Mouse (Mus musculus) kidney, postnatal 0 days (tissue): ENCODE data around the gene Sap30. TPM values are rescaled to one million over a fixed set of nuclear protein-coding genes. Genes with fewer than 3 reads are reported as not detected.
A peak's percentile ranks its signal among the peaks of the same experiment; 100 is the strongest.

ENCODE experiments used
- ATAC-seq: fragments of 200-750 bp; cut with Nextera tagmentation; replicated peaks from 2 replicates; pipeline ENCODE4 v1.8.0; 2017; ENCODE audit warnings: low read depth, moderate number of reproducible peaks, moderate TSS enrichment, moderate library complexity; ENCODE audit not compliant: low FRiP score
- DNase-seq: peaks from one replicate; pipeline ENCODE4 v3.0.0-alpha.2; 2016; ENCODE audit warnings: low spot score
- H3K27ac ChIP-seq: fragments of 300-500 bp; sonication (generic); 2 replicates; pipeline ENCODE4 v1.5.1; 2014; ENCODE audit warnings: mild to moderate bottlenecking
- H3K27me3 ChIP-seq: fragments of 300-500 bp; sonication (generic); 2 replicates; pipeline ENCODE4 v1.6.1; 2014; ENCODE audit warnings: low read length, mixed read lengths; ENCODE audit not compliant: insufficient read depth
- H3K36me3 ChIP-seq: fragments of 300-500 bp; sonication (generic); 2 replicates; pipeline ENCODE4 v1.6.1; 2014; ENCODE audit warnings: low read length, mixed read lengths; ENCODE audit not compliant: insufficient read depth
- H3K4me1 ChIP-seq: fragments of 300-500 bp; sonication (generic); replicated peaks from 2 replicates; pipeline ENCODE4 v1.6.1; 2014; ENCODE audit warnings: antibody characterized with exemption, low read length, mixed read lengths; ENCODE audit not compliant: insufficient read depth
- H3K4me2 ChIP-seq: fragments of 300-500 bp; sonication (generic); 2 replicates; pipeline ENCODE4 v1.6.1; 2014; ENCODE audit warnings: mild to moderate bottlenecking, low read length, moderate library complexity, mixed read lengths
- H3K4me3 ChIP-seq: fragments of 300-500 bp; sonication (generic); replicated peaks from 2 replicates; pipeline ENCODE4 v1.5.1; 2014; ENCODE audit warnings: low read depth, low read length
- H3K9ac ChIP-seq: fragments of 300-500 bp; sonication (generic); 2 replicates; pipeline ENCODE4 v1.6.1; 2014; ENCODE audit warnings: low read depth, low read length
- H3K9me3 ChIP-seq: fragments of 300-500 bp; sonication (generic); replicated peaks from 2 replicates; pipeline ENCODE4 v1.6.1; 2016; ENCODE audit warnings: low read length, inconsistent platforms, mixed read lengths
- CTCF ChIP-seq: IDR thresholded peaks from 2 replicates; pipeline ENCODE4 v1.5.1; 2016; ENCODE audit warnings: antibody characterized with exemption, low read depth, mild to moderate bottlenecking, moderate library complexity
- WGBS: fragments of 180-500 bp; shearing (Covaris S2); extraction: QIAGEN DNeasy Blood & Tissue Kit; methylation state at CpG from one replicate; pipeline ENCODE4 v1.1.7; 2014; 5-methylcytosine and 5-hydroxymethylcytosine counted together
- polyA plus RNA-seq: library from polyadenylated mRNA; unstranded; fragments of >200 nt; fragmentation: Nextera tagmentation; extraction: Ambion mirVana; gene quantifications from 2 replicates; pipeline ENCODE4 v1.2.1, GENCODE M21; 2015

Sap30 gene
- polyA plus RNA-seq: 25.8 and 35.4 TPM in 2 replicates

DNA sequence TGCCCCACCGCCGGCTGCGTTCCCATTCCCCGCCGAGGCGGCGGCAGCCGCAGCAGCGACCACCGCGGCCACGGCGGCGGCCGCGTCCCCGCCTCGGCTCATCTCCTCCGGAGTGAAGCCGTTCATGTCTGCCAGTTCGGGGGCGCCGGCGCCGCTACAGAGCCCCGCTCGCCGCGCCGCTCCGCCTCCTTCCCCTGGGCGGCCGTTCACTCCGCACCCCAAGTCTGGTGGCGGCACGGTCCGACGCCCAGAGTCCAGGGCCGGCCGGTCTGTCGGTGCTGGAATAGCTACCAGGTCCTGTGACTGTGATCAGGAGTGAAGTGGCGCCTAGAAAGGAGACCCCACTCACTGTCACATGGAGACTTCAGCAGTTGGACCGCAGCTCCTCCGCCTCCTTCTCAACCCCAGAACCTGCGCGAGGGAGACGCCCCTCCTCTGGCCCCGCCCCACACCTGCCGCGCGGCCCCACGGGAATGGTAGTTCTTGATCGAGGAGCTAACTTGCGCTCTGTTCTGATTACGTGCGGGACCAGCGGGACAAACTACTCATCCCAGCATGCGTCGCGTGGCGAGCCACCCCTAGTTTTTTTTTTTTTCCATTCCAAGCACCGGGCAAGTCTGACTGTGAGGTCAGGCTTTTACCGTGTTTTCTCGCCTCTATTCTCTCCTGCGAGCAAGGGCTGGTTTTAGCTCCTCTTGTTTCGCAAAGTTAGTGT is at the start of gene Sap30:
TSS of gene Sap30 (minus strand) at position 420 of the 715 bp plus-strand sequence.
- WGBS: under 1% methylated on average over 65 of the region's 66 CpGs
- no peaks in the 10 kb centered on the region for H3K27me3 ChIP-seq
- H3K9ac ChIP-seq: peak within 1 kb of the TSS; percentile 76
- peak; percentile 98 for ATAC-seq
- H3K36me3 ChIP-seq: no peaks in the 10 kb centered on the region
- peak; percentile 98 for DNase-seq
- peak within 1 kb of the TSS; percentile 85 for H3K4me2 ChIP-seq
- H3K4me3 ChIP-seq: peak within 1 kb of the TSS; percentile 96
- no peaks in the 10 kb centered on the region for H3K9me3 ChIP-seq
- 0 out of 2 replicates have a peak, but pooled peaks cover 7% of the 10 kb centered on the region for H3K4me1 ChIP-seq
- TF ChIP-seq CTCF: no peak
- H3K27ac ChIP-seq: peak within 1 kb of the TSS; percentile 81

GRCm38 (mm10) chr8:57536167-57536566 is 48.5 kb upstream of the Sap30 start:
- Histone ChIP-seq H3K27me3 (no peaks in the 10 kb centered on the region), H3K27ac (no peak overlapping the region), H3K4me2 (no peak overlapping the region), H3K4me1 (no peaks in the 10 kb centered on the region), H3K9ac (no peak overlapping the region), H3K4me3 (no peak overlapping the region), H3K36me3 (0 out of 2 replicates have a peak, but pooled peaks cover 7% of the 10 kb centered on the region), H3K9me3 (no peaks in the 10 kb centered on the region)
- TF ChIP-seq CTCF: no peak
- DNase-seq (no peak), ATAC-seq (no peak)
- WGBS: 93% methylated on average over 6 of the region's 6 CpGs

DNA sequence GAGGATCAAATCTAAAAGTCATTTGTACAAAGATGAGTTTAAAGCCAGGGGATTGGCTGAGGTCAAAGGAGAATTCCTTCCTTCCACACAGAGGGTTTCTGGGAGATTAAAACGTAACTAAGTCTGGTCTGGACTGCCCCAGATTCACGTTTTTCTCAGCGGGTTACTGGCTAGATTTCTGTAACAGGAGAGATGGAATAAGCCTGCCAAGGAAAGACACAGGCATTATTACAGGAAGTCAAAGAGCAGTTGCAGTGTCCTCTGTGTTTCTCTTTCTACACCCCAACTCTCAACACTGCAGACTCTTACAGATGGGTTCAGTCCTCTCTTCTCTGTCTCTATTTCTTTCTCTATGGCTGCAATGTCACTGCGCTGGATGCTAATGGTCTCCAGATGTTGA is 46.8 kb upstream of the Sap30 start:
- H3K9me3 ChIP-seq: no peaks in the 10 kb centered on the region
- H3K27me3 ChIP-seq: no peaks in the 10 kb centered on the region
- H3K4me3 ChIP-seq: no peak overlapping the region
- 71% methylated on average over 4 of the region's 4 CpGs for WGBS
- no peaks in the 10 kb centered on the region for H3K4me1 ChIP-seq
- DNase-seq (no peak), ATAC-seq (no peak)
- no peak for TF ChIP-seq CTCF
- no peak overlapping the region for H3K4me2 ChIP-seq
- no peak overlapping the region for H3K27ac ChIP-seq
- no peak overlapping the region for H3K9ac ChIP-seq
- 0 out of 2 replicates have a peak, but pooled peaks cover 7% of the 10 kb centered on the region for H3K36me3 ChIP-seq

- no peak for DNase-seq
These were observed 45.4 kb upstream of the Sap30 start for GRCm38 (mm10) chr8:57533106-57533505.

DNA sequence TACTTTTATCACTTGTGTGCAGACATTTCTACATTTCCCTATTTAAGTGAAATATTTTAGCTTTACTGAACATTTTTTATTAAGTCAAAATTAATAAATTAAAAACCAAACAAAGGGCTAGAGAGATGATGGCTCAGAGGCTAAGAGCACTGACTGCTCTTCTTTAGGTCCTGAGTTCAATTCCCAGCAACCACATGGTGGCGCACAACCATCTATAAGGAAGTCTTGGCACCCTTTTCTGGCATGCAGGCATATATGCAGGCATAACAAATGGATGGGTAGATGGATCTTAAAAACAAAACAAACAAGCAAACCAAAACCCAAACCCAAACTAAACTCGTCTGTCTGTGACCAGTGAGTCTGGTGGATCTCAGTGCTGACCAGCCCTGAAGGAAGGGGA is 44.6 kb upstream of the Sap30 start:
- H3K27me3 ChIP-seq: no peaks in the 10 kb centered on the region
- no peak overlapping the region for H3K4me3 ChIP-seq
- peak; percentile 60 for TF ChIP-seq CTCF
- H3K9ac ChIP-seq: no peak overlapping the region
- 69% methylated on average over 2 of the region's 2 CpGs for WGBS
- H3K4me2 ChIP-seq: no peak overlapping the region
- no peak overlapping the region for H3K27ac ChIP-seq
- no peak for ATAC-seq
- H3K4me1 ChIP-seq: no peaks in the 10 kb centered on the region
- H3K9me3 ChIP-seq: no peaks in the 10 kb centered on the region
- 0 out of 2 replicates have a peak, but pooled peaks cover 7% of the 10 kb centered on the region for H3K36me3 ChIP-seq
- DNase-seq: no peak

More at GRCm38 (mm10) chr8:57533106-57533505, 45.4 kb upstream of the Sap30 start:
- H3K27ac ChIP-seq: no peak overlapping the region
- H3K4me1 ChIP-seq: no peaks in the 10 kb centered on the region
- H3K9ac ChIP-seq: no peak overlapping the region
- no peaks in the 10 kb centered on the region for H3K27me3 ChIP-seq
- no peak for TF ChIP-seq CTCF
- no peaks in the 10 kb centered on the region for H3K9me3 ChIP-seq
- 0 out of 2 replicates have a peak, but pooled peaks cover 7% of the 10 kb centered on the region for H3K36me3 ChIP-seq
- WGBS: 95% methylated on average over 4 of the region's 4 CpGs
- no peak overlapping the region for H3K4me2 ChIP-seq
- ATAC-seq: no peak
- H3K4me3 ChIP-seq: no peak overlapping the region

DNA sequence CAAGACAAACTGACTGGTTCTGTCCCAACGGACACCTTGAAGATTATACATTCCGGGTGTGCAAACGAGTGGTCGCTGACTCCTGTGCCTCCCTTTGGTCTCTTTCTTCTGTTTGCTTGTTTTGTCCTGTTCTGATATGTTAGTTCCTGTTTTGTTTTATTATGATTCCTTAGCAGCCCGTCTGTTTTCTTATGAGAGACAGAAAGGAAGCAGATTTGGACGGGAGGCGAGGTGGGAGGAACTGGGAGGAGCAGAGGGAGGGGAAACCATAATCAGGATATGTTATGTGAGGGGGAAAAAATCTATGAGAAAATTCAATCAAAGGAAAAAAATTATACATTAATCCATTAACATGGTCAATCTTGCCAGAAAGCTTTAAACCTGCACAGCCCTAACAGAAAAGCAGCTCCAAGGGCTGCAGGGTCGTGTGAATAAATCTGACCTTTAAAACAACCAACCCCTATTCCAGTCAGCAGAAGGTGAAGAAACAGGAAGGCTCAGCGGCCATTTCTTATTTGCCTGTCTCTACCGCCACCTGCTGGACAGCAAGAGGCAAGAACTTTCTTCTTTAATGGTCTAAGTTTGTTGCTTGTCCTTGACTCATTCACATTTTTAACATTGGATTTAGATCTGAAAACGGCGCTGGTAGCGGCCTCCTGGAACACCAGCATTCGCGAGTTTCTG is 43.1 kb upstream of the Sap30 start:
- peak overlapping the region; percentile 38; the same call in 1 of the 2 replicates for H3K4me2 ChIP-seq
- H3K4me1 ChIP-seq: no peaks in the 10 kb centered on the region
- no peak overlapping the region for H3K9ac ChIP-seq
- H3K9me3 ChIP-seq: no peaks in the 10 kb centered on the region
- no peaks in the 10 kb centered on the region for H3K27me3 ChIP-seq
- peak; percentile 47; the same call in 1 of the 2 replicates for ATAC-seq
- H3K27ac ChIP-seq: 0 out of 2 replicates have a peak overlapping the region, but pooled peaks have one; percentile 25
- H3K4me3 ChIP-seq: 0 out of 2 replicates have a peak overlapping the region, but pooled peaks have one; percentile 2
- WGBS: 22% methylated on average over 15 of the region's 15 CpGs
- H3K36me3 ChIP-seq: 0 out of 2 replicates have a peak, but pooled peaks cover 3% of the 10 kb centered on the region
- TF ChIP-seq CTCF: peak; percentile 96
- peak; percentile 95 for DNase-seq
